ENCODE assay signal across 8 mouse cellular contexts in genomic region chr11:75234745-75235144, GRCm38 (mm10). TPM values are rescaled to one million over a fixed set of nuclear protein-coding genes. Genes with fewer than 3 reads are reported as not detected.
DNase-seq lines count a peak whose midpoint lies in the region; ATAC-seq lines count a peak whose summit lies in the region.

No protein-coding gene starts in this region.

- ATAC-seq in limb, embryonic 12.5 days (ENCODE audit: insufficient number of reproducible peaks, insufficient read depth, low FRiP score, low TSS enrichment, low read depth): no peak

- H3K9me3 ChIP-seq in limb, embryonic 12.5 days: no peaks in the 10 kb centered on the region

- peak overlapping the region; percentile 38 for H3K4me2 ChIP-seq in limb, embryonic 12.5 days

- no peaks in the 10 kb centered on the region for H3K36me3 ChIP-seq in limb, embryonic 12.5 days

- WGBS in limb, embryonic 12.5 days: 3% methylated on average over 16 of the region's 16 CpGs

- H3K4me3 ChIP-seq in limb, embryonic 12.5 days (replicated peaks): no peak overlapping the region

- H3K27me3 ChIP-seq in limb, embryonic 12.5 days: peaks cover 33% of the 10 kb centered on the region

- H3K4me1 ChIP-seq in limb, embryonic 12.5 days (replicated peaks): peaks cover 38% of the 10 kb centered on the region

- H3K9ac ChIP-seq in limb, embryonic 12.5 days (replicated peaks): no peak overlapping the region

- H3K27ac ChIP-seq in limb, embryonic 12.5 days: no peak overlapping the region

- DNase-seq in cerebellum, adult 11-12 months: peak; percentile 71
- no peak for DNase-seq in cerebellum, postnatal 4 days (ENCODE audit: low spot score in 2 of 2)
- DNase-seq in spleen, postnatal 10 days (ENCODE audit: low spot score in 2 of 2): peak; percentile 22 to 71
- DNase-seq in spleen, adult 18-20 months: no peak
- DNase-seq in right cerebral cortex, postnatal 10 days (ENCODE audit: low spot score in 2 of 2): peak; percentile 80 to 83
- DNase-seq in gastrocnemius, adult 18-20 months (ENCODE audit: low spot score): no peak
- no peak for DNase-seq in adrenal gland, postnatal 36 days

RNA-seq across cellular contexts. Expression of gene Rtn4rl1, which starts 41.2 kb away (rescaled TPM):
- polyA plus RNA-seq in limb, embryonic 12.5 days (2016; fragmentation: Nextera tagmentation; extraction: Ambion mirVana): 1.5 and 2.1 TPM in 2 replicates
- total RNA-seq in gastrocnemius, adult 18-20 months (2021): 1 to 10 TPM in 1 of 2 experiments, under 1 TPM in 1; 0.96 to 1.1 TPM
- 10 to 100 TPM; 37.3 to 53.0 TPM for total RNA-seq in adrenal gland, postnatal 36 days (2021)

RNA-seq across cellular contexts. Expression of gene Dph1, which starts 43.7 kb away (rescaled TPM):
- 24.0 and 25.5 TPM in 2 replicates for polyA plus RNA-seq in limb, embryonic 12.5 days (2016; fragmentation: Nextera tagmentation; extraction: Ambion mirVana)
- 1 to 10 TPM; 4.6 to 5.6 TPM for total RNA-seq in gastrocnemius, adult 18-20 months (2021)
- total RNA-seq in adrenal gland, postnatal 36 days (2021): 10 to 100 TPM; 29.8 to 30.6 TPM

RNA-seq across cellular contexts. Expression of gene Ovca2, which starts 56.1 kb away (rescaled TPM):
- polyA plus RNA-seq in limb, embryonic 12.5 days (2016; fragmentation: Nextera tagmentation; extraction: Ambion mirVana): 29.6 and 31.0 TPM in 2 replicates
- 1 to 10 TPM; 2.5 to 2.8 TPM for total RNA-seq in gastrocnemius, adult 18-20 months (2021)
- 10 to 100 TPM; 20.7 to 22.4 TPM for total RNA-seq in adrenal gland, postnatal 36 days (2021)

Comparison
In these comparisons a context has a peak if more than half of its experiments do, and no peak if none do; other contexts are left out.
1. DNase-seq: peak in cerebellum, adult 11-12 months (single experiment), spleen, postnatal 10 days (2 of 2) and right cerebral cortex, postnatal 10 days (2 of 2); none in cerebellum, postnatal 4 days (0 of 2), spleen, adult 18-20 months (0 of 2), gastrocnemius, adult 18-20 months (single experiment) and adrenal gland, postnatal 36 days (0 of 2).
2. RNA of gene Rtn4rl1, which starts 41.2 kb away (total RNA-seq): 37.3 to 53.0 TPM in adrenal gland, postnatal 36 days; 0.96 to 1.1 TPM in gastrocnemius, adult 18-20 months; every median in the first group is over 10 times any median in the second.
3. RNA of gene Dph1, which starts 43.7 kb away (total RNA-seq): 29.8 to 30.6 TPM in adrenal gland, postnatal 36 days; 4.6 to 5.6 TPM in gastrocnemius, adult 18-20 months; every median in the first group is over 4 times any median in the second.
4. RNA of gene Ovca2, which starts 56.1 kb away (total RNA-seq): 20.7 to 22.4 TPM in adrenal gland, postnatal 36 days; 2.5 to 2.8 TPM in gastrocnemius, adult 18-20 months; every median in the first group is over 4 times any median in the second.